Mouse (Mus musculus): Measurements from ENCODE around the gene Acot7. TPM values are rescaled to one million over a fixed set of nuclear protein-coding genes. Genes with fewer than 3 reads are reported as not detected.

The Acot7 gene
- polyA plus RNA-seq, 1 experiment from 2014 or later, result 63.4 TPM

GRCm38 (mm10) chr4:152247195-152247594, 69.3 kb downstream of the Acot7 start:
- no peaks in the 10 kb centered on the region for H3K9me3 ChIP-seq (replicated peaks)
- H3K36me3 ChIP-seq, result peaks cover under 1% of the 10 kb centered on the region; the same call in 1 of the 2 replicates
- WGBS, result 44% methylated on average over 3 of the region's 3 CpGs
- no peak overlapping the region for H3K4me3 ChIP-seq
- H3K9ac ChIP-seq, result 0 out of 2 replicates have a peak overlapping the region, but pooled peaks have one; percentile 48
- peaks cover 58% of the 10 kb centered on the region for H3K4me1 ChIP-seq (replicated peaks)
- ATAC-seq (ENCODE audit: insufficient number of reproducible peaks, low FRiP score), result no peak
- H3K27ac ChIP-seq (ENCODE audit: poor library complexity, severe bottlenecking), result peak overlapping the region; percentile 84
- no peaks in the 10 kb centered on the region for H3K27me3 ChIP-seq (replicated peaks)
- no peak overlapping the region for H3K4me2 ChIP-seq

DNA sequence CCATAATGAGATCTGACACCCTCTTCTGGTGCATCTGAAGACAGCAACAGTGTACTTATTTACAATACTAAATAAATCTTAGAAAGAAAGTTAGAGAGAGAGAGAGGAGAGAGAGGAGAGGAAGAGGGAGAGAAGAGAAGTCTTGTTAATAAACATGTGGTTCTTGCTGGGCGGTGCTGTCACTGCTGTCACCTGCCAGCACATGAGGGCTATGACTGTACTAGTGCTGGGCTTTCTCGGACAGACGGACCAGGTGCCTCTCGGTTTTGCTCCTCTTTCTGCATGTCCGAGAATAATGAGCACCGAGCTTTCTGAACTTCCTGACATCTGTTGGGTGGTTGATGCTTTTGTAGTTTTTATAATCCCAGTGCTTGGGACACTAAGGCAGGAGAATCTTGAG, 72.7 kb downstream of the Acot7 start:
- peaks cover 68% of the 10 kb centered on the region for H3K4me1 ChIP-seq (replicated peaks)
- H3K36me3 ChIP-seq, result no peaks in the 10 kb centered on the region
- 83% methylated on average over 6 of the region's 6 CpGs for WGBS

GRCm38 (mm10) chr4:152253183-152253759, 75.3 kb downstream of the Acot7 start:
- Histone ChIP-seq H3K36me3 (no peaks in the 10 kb centered on the region), H3K4me2 (no peak overlapping the region), H3K4me1 (replicated peaks) (peaks cover 66% of the 10 kb centered on the region), H3K27ac (ENCODE audit: poor library complexity, severe bottlenecking) (peak overlapping the region; percentile 55), H3K9me3 (replicated peaks) (no peaks in the 10 kb centered on the region), H3K27me3 (replicated peaks) (no peaks in the 10 kb centered on the region), H3K4me3 (no peak overlapping the region), H3K9ac (no peak overlapping the region)
- no peak for ATAC-seq (ENCODE audit: insufficient number of reproducible peaks, low FRiP score)
- WGBS, result 60% methylated on average over 9 of the region's 9 CpGs

More for the DNA sequence above, 72.7 kb downstream of the Acot7 start:
- no peak overlapping the region for H3K27ac ChIP-seq (ENCODE audit: poor library complexity, severe bottlenecking)
- no peak overlapping the region for H3K4me2 ChIP-seq
- H3K27me3 ChIP-seq (replicated peaks), result no peaks in the 10 kb centered on the region
- H3K9ac ChIP-seq, result no peak overlapping the region
- no peak for ATAC-seq (ENCODE audit: insufficient number of reproducible peaks, low FRiP score)
- H3K4me3 ChIP-seq, result no peak overlapping the region
- H3K9me3 ChIP-seq (replicated peaks), result no peaks in the 10 kb centered on the region

DNA sequence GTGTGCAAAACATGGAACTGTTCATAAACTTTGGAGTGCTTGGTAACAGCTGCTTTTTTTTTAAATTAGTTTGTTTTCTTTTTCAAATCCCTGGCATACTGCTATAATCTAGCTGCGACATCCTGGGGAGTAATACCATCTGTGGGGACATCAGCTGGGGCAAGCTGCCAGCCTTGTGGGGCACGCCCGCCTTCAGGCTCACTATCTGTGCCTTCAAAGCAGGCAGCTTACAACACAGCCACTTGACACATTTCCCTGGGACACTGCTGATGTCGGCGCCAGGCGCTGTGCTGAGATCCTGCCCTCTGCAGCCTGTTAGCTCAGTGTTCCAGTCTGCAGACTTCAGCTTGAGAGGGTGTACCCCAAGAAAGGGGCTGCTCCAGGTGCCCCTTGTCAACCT, 79.1 kb downstream of the Acot7 start:
- no peak overlapping the region; the same call in 1 of the 2 replicates for H3K9ac ChIP-seq
- 8% methylated on average over 6 of the region's 6 CpGs for WGBS
- no peak overlapping the region for H3K4me3 ChIP-seq
- peak overlapping the region; percentile 71 for H3K27ac ChIP-seq (ENCODE audit: poor library complexity, severe bottlenecking)
- 0 out of 2 replicates have a peak, but pooled peaks cover 8% of the 10 kb centered on the region for H3K36me3 ChIP-seq
- H3K4me2 ChIP-seq, result peak overlapping the region; percentile 20; the same call in 1 of the 2 replicates
- no peaks in the 10 kb centered on the region for H3K27me3 ChIP-seq (replicated peaks)
- H3K9me3 ChIP-seq (replicated peaks), result no peaks in the 10 kb centered on the region
- H3K4me1 ChIP-seq (replicated peaks), result peaks cover 87% of the 10 kb centered on the region
- ATAC-seq (ENCODE audit: insufficient number of reproducible peaks, low FRiP score), result peak; percentile 51; the same call in 1 of the 2 replicates

- ATAC-seq (ENCODE audit: insufficient number of reproducible peaks, low FRiP score), result no peak
- Histone ChIP-seq H3K9ac (no peak overlapping the region), H3K4me2 (no peak overlapping the region), H3K9me3 (replicated peaks) (no peaks in the 10 kb centered on the region), H3K36me3 (peaks cover 16% of the 10 kb centered on the region), H3K4me1 (replicated peaks) (peaks cover 85% of the 10 kb centered on the region), H3K27me3 (replicated peaks) (no peaks in the 10 kb centered on the region), H3K27ac (ENCODE audit: poor library complexity, severe bottlenecking) (no peak overlapping the region), H3K4me3 (no peak overlapping the region)
- WGBS, result 90% methylated on average over 8 of the region's 8 CpGs
These were observed 82.5 kb downstream of the Acot7 start for GRCm38 (mm10) chr4:152260451-152260850.

GRCm38 (mm10) chr4:152262187-152262586, 84.3 kb downstream of the Acot7 start:
- Histone ChIP-seq H3K9ac (peak overlapping the region; percentile 15; the same call in 1 of the 2 replicates), H3K4me1 (replicated peaks) (peaks cover 79% of the 10 kb centered on the region), H3K9me3 (replicated peaks) (no peaks in the 10 kb centered on the region), H3K36me3 (peaks cover 18% of the 10 kb centered on the region), H3K4me3 (no peak overlapping the region), H3K27me3 (replicated peaks) (no peaks in the 10 kb centered on the region), H3K27ac (ENCODE audit: poor library complexity, severe bottlenecking) (peak overlapping the region; percentile 88), H3K4me2 (peak overlapping the region; percentile 39)
- 33% methylated on average over 9 of the region's 9 CpGs for WGBS
- ATAC-seq (ENCODE audit: insufficient number of reproducible peaks, low FRiP score), result 0 out of 2 replicates have a peak, but pooled peaks have one; percentile 13

DNA sequence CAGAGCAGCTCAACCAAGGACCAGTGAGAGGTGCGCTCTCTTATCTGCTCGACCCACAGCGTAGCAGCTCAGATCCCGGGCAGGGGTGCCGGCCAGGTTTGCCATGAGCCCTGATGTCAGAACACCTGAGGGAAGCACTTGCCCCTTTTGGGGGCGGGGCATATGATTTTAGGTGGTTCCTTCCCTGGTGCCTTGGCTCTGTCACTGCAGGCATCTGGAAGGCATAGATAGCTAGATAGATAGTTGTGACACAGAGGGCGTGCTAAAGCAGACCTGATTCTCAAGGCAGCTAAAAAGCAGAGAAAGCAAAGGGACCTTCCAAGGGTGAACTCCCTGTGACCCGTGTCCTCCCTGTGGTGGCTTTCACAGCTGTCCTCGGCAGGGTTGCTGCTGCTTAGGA, 85.2 kb downstream of the Acot7 start:
- Histone ChIP-seq H3K4me2 (no peak overlapping the region), H3K27me3 (replicated peaks) (no peaks in the 10 kb centered on the region), H3K27ac (ENCODE audit: poor library complexity, severe bottlenecking) (peak overlapping the region; percentile 88), H3K36me3 (peaks cover 20% of the 10 kb centered on the region), H3K4me3 (no peak overlapping the region), H3K9ac (no peak overlapping the region), H3K4me1 (replicated peaks) (peaks cover 75% of the 10 kb centered on the region), H3K9me3 (replicated peaks) (no peaks in the 10 kb centered on the region)
- WGBS, result 40% methylated on average over 9 of the region's 9 CpGs
- no peak for ATAC-seq (ENCODE audit: insufficient number of reproducible peaks, low FRiP score)

DNA sequence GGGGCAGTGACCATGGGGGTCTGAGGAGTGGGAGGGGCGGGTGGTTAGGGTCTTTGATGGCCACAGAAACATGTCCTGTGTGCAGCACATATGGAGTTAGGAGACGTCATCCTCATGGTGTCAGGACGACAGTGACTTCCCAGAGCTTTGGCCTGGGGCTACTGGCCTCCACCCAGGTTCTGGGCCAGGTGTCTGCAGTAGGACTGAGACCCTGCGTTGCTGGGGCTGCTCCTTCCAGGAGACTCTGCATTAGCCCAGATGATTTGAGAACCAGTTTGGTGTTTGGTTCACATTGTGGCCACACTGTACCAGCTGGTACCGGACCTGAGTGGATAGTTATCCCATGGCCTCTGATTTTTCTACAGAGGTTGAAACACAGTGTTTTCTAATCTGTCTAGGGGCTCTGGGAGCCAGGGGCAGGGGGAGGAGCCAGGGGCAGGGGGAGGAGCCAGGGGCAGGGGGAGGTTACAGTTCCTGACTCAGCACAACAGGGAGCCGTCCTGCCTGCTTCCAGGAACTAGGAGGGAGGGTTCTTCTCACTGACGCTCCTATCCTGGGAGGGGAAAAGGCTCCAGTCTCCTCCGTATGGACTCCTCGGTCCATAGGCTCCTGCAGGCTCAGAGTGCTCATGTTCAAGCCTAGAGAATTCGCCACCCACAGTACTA, 85.7 kb downstream of the Acot7 start:
- Histone ChIP-seq H3K4me2 (peak overlapping the region; percentile 1; the same call in 1 of the 2 replicates), H3K9ac (peak overlapping the region; percentile 6; the same call in 1 of the 2 replicates), H3K27ac (ENCODE audit: poor library complexity, severe bottlenecking) (peak overlapping the region; percentile 88), H3K4me1 (replicated peaks) (peaks cover 69% of the 10 kb centered on the region), H3K27me3 (replicated peaks) (no peaks in the 10 kb centered on the region), H3K9me3 (replicated peaks) (no peaks in the 10 kb centered on the region), H3K36me3 (peaks cover 23% of the 10 kb centered on the region), H3K4me3 (no peak overlapping the region)
- ATAC-seq (ENCODE audit: insufficient number of reproducible peaks, low FRiP score), result peak; percentile 81
- WGBS, result 30% methylated on average over 10 of the region's 10 CpGs

DNA sequence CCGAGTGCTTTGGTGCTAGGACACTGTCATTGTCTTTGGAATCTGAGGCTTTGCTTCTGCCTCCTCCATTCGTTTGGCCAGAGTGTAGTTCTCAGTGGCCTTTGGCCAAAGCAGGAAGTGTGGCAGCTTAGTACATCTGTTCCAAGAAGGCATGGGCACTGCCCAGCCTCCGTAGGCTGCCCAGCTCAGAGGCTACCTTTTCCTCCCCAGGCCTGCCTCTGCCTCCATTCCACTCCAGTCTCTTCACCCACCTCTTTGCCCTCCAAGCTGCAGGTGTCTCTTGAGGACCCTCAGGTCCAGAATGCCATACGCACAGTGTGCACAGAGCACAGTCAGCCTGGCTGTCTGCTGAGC, 86.2 kb downstream of the Acot7 start:
- 43% methylated on average over 4 of the region's 4 CpGs for WGBS

DNA sequence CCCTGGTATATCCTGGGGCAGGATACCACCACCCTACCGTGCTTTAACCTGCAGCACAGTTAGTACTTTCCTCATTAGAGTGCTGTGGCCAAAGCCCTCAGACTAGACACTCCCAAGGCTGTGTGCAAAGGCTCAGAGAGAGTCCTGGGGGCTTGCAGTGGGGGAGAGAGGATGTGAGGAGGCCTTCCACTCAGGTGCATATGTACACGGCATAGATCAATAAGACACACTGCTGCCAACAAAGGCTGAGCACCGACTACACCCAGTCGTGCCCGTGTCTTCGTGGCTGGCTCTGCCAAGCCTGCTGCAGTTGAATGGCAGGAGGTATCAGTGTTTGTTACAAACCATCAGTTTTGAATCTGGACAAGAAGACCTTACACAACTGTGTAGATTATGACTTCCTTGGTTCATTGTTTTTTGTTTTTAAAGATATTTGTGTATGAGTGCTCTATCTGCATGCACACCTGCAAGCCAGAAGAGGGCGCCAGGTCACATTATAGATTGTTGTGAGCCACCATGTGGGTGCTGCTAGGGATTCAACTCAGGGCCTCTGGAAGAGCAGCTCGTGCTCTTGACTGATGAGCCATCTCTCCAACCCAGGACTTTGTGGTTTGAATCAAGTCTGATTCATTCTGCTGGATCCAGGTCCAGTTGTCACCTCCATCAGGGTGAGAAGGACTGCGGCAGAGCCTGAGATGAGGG, 87.1 kb downstream of the Acot7 start:
- Histone ChIP-seq H3K27ac (ENCODE audit: poor library complexity, severe bottlenecking) (0 out of 2 replicates have a peak overlapping the region, but pooled peaks have one; percentile 5), H3K9me3 (replicated peaks) (no peaks in the 10 kb centered on the region), H3K4me3 (no peak overlapping the region), H3K27me3 (replicated peaks) (no peaks in the 10 kb centered on the region), H3K4me2 (no peak overlapping the region), H3K36me3 (peaks cover 23% of the 10 kb centered on the region), H3K4me1 (replicated peaks) (peaks cover 62% of the 10 kb centered on the region), H3K9ac (no peak overlapping the region)
- 92% methylated on average over 9 of the region's 9 CpGs for WGBS
- ATAC-seq (ENCODE audit: insufficient number of reproducible peaks, low FRiP score), result no peak

More for the DNA sequence above, 86.2 kb downstream of the Acot7 start:
- Histone ChIP-seq H3K27me3 (replicated peaks) (no peaks in the 10 kb centered on the region), H3K36me3 (peaks cover 23% of the 10 kb centered on the region), H3K4me1 (replicated peaks) (peaks cover 64% of the 10 kb centered on the region), H3K27ac (ENCODE audit: poor library complexity, severe bottlenecking) (peak overlapping the region; percentile 88), H3K9ac (peak overlapping the region; percentile 6; the same call in 1 of the 2 replicates), H3K9me3 (replicated peaks) (no peaks in the 10 kb centered on the region), H3K4me3 (no peak overlapping the region), H3K4me2 (peak overlapping the region; percentile 1; the same call in 1 of the 2 replicates)
- ATAC-seq (ENCODE audit: insufficient number of reproducible peaks, low FRiP score), result no peak

GRCm38 (mm10) chr4:152265791-152266190, 87.9 kb downstream of the Acot7 start:
- no peak for ATAC-seq (ENCODE audit: insufficient number of reproducible peaks, low FRiP score)
- peak overlapping the region; percentile 12; the same call in 1 of the 2 replicates for H3K27ac ChIP-seq (ENCODE audit: poor library complexity, severe bottlenecking)
- H3K4me2 ChIP-seq, result no peak overlapping the region
- 0 out of 2 replicates have a peak overlapping the region, but pooled peaks have one; percentile 29 for H3K9ac ChIP-seq
- peaks cover 18% of the 10 kb centered on the region for H3K36me3 ChIP-seq
- 66% methylated on average over 5 of the region's 5 CpGs for WGBS
- no peak overlapping the region for H3K4me3 ChIP-seq
- peaks cover 66% of the 10 kb centered on the region for H3K4me1 ChIP-seq (replicated peaks)
- H3K9me3 ChIP-seq (replicated peaks), result no peaks in the 10 kb centered on the region
- H3K27me3 ChIP-seq (replicated peaks), result no peaks in the 10 kb centered on the region
